Mouse (Mus musculus) intestine, embryonic 16.5 days (tissue): ENCODE measurements around the gene Abcc4. TPM values are rescaled to one million over a fixed set of nuclear protein-coding genes. Genes with fewer than 3 reads are reported as not detected.

Source experiments
- ATAC-seq: fragments of 200-750 bp; cut with Nextera tagmentation; 2 replicates; pipeline ENCODE4 v1.8.0; 2017; ENCODE audit warnings: moderate TSS enrichment, moderate library complexity
- H3K27ac ChIP-seq: fragments of 300-500 bp; sonication (generic); 2 replicates; pipeline ENCODE4 v1.5.1; 2014; ENCODE audit warnings: mild to moderate bottlenecking, low read length
- H3K27me3 ChIP-seq: fragments of 300-500 bp; sonication (generic); replicated peaks from 2 replicates; pipeline ENCODE4 v1.6.1; 2014; ENCODE audit warnings: low read length, control low read depth, mixed read lengths; ENCODE audit not compliant: control insufficient read depth, insufficient read depth
- H3K36me3 ChIP-seq: fragments of 300-500 bp; sonication (generic); 2 replicates; pipeline ENCODE4 v1.6.1; 2014; ENCODE audit warnings: low read length, control low read depth; ENCODE audit not compliant: control insufficient read depth, insufficient read depth
- H3K4me1 ChIP-seq: fragments of 300-500 bp; sonication (generic); 2 replicates; pipeline ENCODE4 v1.6.1; 2014; ENCODE audit warnings: low read length, control low read depth, mixed read lengths; ENCODE audit not compliant: control insufficient read depth, insufficient read depth
- H3K4me2 ChIP-seq: fragments of 300-500 bp; sonication (generic); 2 replicates; pipeline ENCODE4 v1.6.1; 2014; ENCODE audit warnings: low read depth, low read length, control low read depth
- H3K4me3 ChIP-seq: fragments of 300-500 bp; sonication (generic); 2 replicates; pipeline ENCODE4 v1.5.1; 2014; ENCODE audit warnings: mild to moderate bottlenecking, low read length
- H3K9ac ChIP-seq: fragments of 300-500 bp; sonication (generic); 2 replicates; pipeline ENCODE4 v1.6.1; 2014; ENCODE audit warnings: low read depth, low read length
- H3K9me3 ChIP-seq: fragments of 300-500 bp; sonication (generic); 2 replicates; pipeline ENCODE4 v1.6.1; 2016; ENCODE audit warnings: low read length, control low read depth; ENCODE audit not compliant: control insufficient read depth
- WGBS: fragments of 180-500 bp; shearing (Covaris S2); extraction: QIAGEN DNeasy Blood & Tissue Kit; methylation state at CpG from one replicate; pipeline ENCODE4 v1.1.7; 2014; 5-methylcytosine and 5-hydroxymethylcytosine counted together
- microRNA-seq: library from miRNA; unstranded; fragments of <30 nt; microRNA quantifications from one replicate; pipeline ENCODE4, GENCODE M21; 2016
- polyA plus RNA-seq: library from polyadenylated mRNA; unstranded; fragments of >200 nt; fragmentation: Nextera tagmentation; extraction: Ambion mirVana; gene quantifications from 2 replicates; pipeline ENCODE4 v1.2.1, GENCODE M21; 2015

The Abcc4 gene
- polyA plus RNA-seq, 1 experiment from 2014 or later: 1.8 TPM

DNA sequence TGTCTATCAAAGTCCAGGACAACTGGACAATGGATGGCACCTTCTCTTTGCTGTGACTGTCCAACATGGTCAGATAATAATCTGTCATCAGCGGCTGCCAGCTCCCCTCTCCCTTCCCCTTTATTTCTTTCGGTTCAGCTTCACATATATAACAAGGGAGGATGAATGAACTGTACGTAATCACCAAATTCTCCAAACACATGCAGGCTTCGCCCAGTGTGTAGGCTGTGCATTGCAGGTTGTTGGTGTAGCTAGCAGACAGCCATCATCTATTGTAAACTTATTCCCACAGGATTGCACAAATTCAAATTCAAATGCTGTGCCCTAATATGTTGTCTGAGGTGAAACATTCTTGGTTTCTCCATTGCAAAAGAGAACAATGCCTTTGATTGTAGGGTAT, 271.2 kb downstream of the Abcc4 start:
- H3K4me3 ChIP-seq: no peak overlapping the region
- no peak for ATAC-seq
- H3K9me3 ChIP-seq: no peaks in the 10 kb centered on the region
- 79% methylated on average over 4 of the region's 4 CpGs for WGBS
- no peak overlapping the region for H3K9ac ChIP-seq
- H3K4me1 ChIP-seq: peaks cover 10% of the 10 kb centered on the region
- H3K4me2 ChIP-seq: no peak overlapping the region
- H3K27me3 ChIP-seq: peaks cover 39% of the 10 kb centered on the region
- no peak overlapping the region for H3K27ac ChIP-seq
- H3K36me3 ChIP-seq: no peaks in the 10 kb centered on the region

DNA sequence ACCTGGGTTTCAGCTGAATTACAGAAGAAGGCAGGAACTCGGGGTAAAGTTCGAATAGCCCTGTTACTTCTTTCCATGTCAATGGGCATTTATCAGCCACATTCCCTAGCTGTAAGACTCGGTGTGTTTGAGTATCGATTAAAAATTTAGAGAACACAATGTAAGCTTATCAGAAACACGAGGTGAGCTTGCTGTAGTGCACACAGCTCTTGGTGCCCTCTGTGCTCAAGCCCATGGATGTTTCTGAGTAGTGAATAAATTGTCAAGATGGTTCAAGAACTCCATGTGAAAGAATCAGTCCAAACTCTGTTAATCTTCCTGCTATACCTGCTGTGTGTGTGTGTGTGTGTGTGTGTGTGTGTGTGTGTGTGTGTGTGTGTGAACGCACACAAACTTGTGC, 272.2 kb downstream of the Abcc4 start:
- Histone ChIP-seq H3K27me3 (peaks cover 32% of the 10 kb centered on the region), H3K9ac (no peak overlapping the region), H3K9me3 (no peaks in the 10 kb centered on the region), H3K4me2 (no peak overlapping the region), H3K4me3 (no peak overlapping the region), H3K4me1 (peaks cover 10% of the 10 kb centered on the region), H3K27ac (no peak overlapping the region), H3K36me3 (no peaks in the 10 kb centered on the region)
- no peak for ATAC-seq
- WGBS: 57% methylated on average over 6 of the region's 6 CpGs

Small RNA genes within 50 kb of the gene (microRNA-seq; reads per million reads assigned to microRNA genes)
- not detected for gene Mir6391

Other genes starting within 250 kb of the Abcc4 start
- 21.1 and 23.1 TPM in 2 replicates for gene Cldn10, start 81.7 kb upstream of the Abcc4 start, polyA plus RNA-seq
- 5.9 and 6.8 TPM in 2 replicates for gene Dzip1, start 219.2 kb upstream of the Abcc4 start, polyA plus RNA-seq
- gene Dnajc3, start 231.8 kb upstream of the Abcc4 start, polyA plus RNA-seq: 47.0 and 51.6 TPM in 2 replicates